Mouse (Mus musculus): Measurements from ENCODE around the gene Smarcd3. TPM values are rescaled to one million over a fixed set of nuclear protein-coding genes. Genes with fewer than 3 reads are reported as not detected.

Gene Smarcd3
- total and polyA plus RNA-seq, 3 experiments: 0.22 TPM; not detected in 2

GRCm38 (mm10) chr5:24651768-24652752 is 27.8 kb upstream of the Smarcd3 start:
- Histone ChIP-seq H3K36me3 (replicated peaks) (no peaks in the 10 kb centered on the region), H3K27me3 (ENCODE audit: insufficient read depth, low read length) (peaks cover 23% of the 10 kb centered on the region), H3K9me3 (replicated peaks) (no peaks in the 10 kb centered on the region), H3K4me1 (ENCODE audit: insufficient read depth, low read depth, low read length) (no peaks in the 10 kb centered on the region), H3K4me3 (ENCODE audit: low read depth, low read length) (no peak overlapping the region)
- TF ChIP-seq GATA1 (IDR thresholded peaks at IDR 0.05; ENCODE audit: borderline replicate concordance, low read length) (no peak), TAL1 (conservative IDR thresholded peaks at IDR 0.05; ENCODE audit: low read depth, low read length) (no peak), CTCF (IDR thresholded peaks at IDR 0.05; ENCODE audit: low read depth, low read length) (peak; percentile 66), POLR2AphosphoS5 (IDR thresholded peaks at IDR 0.05; ENCODE audit: insufficient replicate concordance, low read depth, low read length) (no peak), GATA2 (IDR thresholded peaks at IDR 0.05; ENCODE audit: borderline replicate concordance, low read depth, low read length) (no peak)
- DNase-seq (ENCODE audit: low spot score): peak; percentile 32
- ATAC-seq (ENCODE audit: extremely low read depth, insufficient number of reproducible peaks, low FRiP score, poor library complexity, severe bottlenecking): no peak

- no peaks in the 10 kb centered on the region for H3K4me1 ChIP-seq (ENCODE audit: insufficient read depth, low read depth, low read length)
- H3K4me3 ChIP-seq (ENCODE audit: low read depth, low read length): no peak overlapping the region
- DNase-seq (ENCODE audit: low spot score) (no peak), ATAC-seq (ENCODE audit: extremely low read depth, insufficient number of reproducible peaks, low FRiP score, poor library complexity, severe bottlenecking) (no peak)
- H3K9me3 ChIP-seq (replicated peaks): no peaks in the 10 kb centered on the region
- TF ChIP-seq POLR2AphosphoS5 (IDR thresholded peaks at IDR 0.05; ENCODE audit: insufficient replicate concordance, low read depth, low read length) (no peak), TAL1 (conservative IDR thresholded peaks at IDR 0.05; ENCODE audit: low read depth, low read length) (no peak), GATA1 (IDR thresholded peaks at IDR 0.05; ENCODE audit: borderline replicate concordance, low read length) (no peak), GATA2 (IDR thresholded peaks at IDR 0.05; ENCODE audit: borderline replicate concordance, low read depth, low read length) (no peak), CTCF (IDR thresholded peaks at IDR 0.05; ENCODE audit: low read depth, low read length) (no peak)
- H3K27me3 ChIP-seq (ENCODE audit: insufficient read depth, low read length): peaks cover 23% of the 10 kb centered on the region
- no peaks in the 10 kb centered on the region for H3K36me3 ChIP-seq (replicated peaks)
Measured at GRCm38 (mm10) chr5:24651356-24651755, 27.1 kb upstream of the Smarcd3 start.

GRCm38 (mm10) chr5:24649701-24650100 is 25.5 kb upstream of the Smarcd3 start:
- H3K36me3 ChIP-seq (replicated peaks): no peaks in the 10 kb centered on the region
- DNase-seq (ENCODE audit: low spot score) (no peak), ATAC-seq (ENCODE audit: extremely low read depth, insufficient number of reproducible peaks, low FRiP score, poor library complexity, severe bottlenecking) (no peak)
- no peak overlapping the region for H3K4me3 ChIP-seq (ENCODE audit: low read depth, low read length)
- H3K9me3 ChIP-seq (replicated peaks): no peaks in the 10 kb centered on the region
- H3K27me3 ChIP-seq (ENCODE audit: insufficient read depth, low read length): peaks cover 16% of the 10 kb centered on the region
- H3K4me1 ChIP-seq (ENCODE audit: insufficient read depth, low read depth, low read length): no peaks in the 10 kb centered on the region
- TF ChIP-seq GATA1 (IDR thresholded peaks at IDR 0.05; ENCODE audit: borderline replicate concordance, low read length) (no peak), POLR2AphosphoS5 (IDR thresholded peaks at IDR 0.05; ENCODE audit: insufficient replicate concordance, low read depth, low read length) (no peak), TAL1 (conservative IDR thresholded peaks at IDR 0.05; ENCODE audit: low read depth, low read length) (no peak)

- TF ChIP-seq POLR2AphosphoS5 (IDR thresholded peaks at IDR 0.05; ENCODE audit: insufficient replicate concordance, low read depth, low read length) (no peak), TAL1 (conservative IDR thresholded peaks at IDR 0.05; ENCODE audit: low read depth, low read length) (no peak), GATA1 (IDR thresholded peaks at IDR 0.05; ENCODE audit: borderline replicate concordance, low read length) (no peak), GATA2 (IDR thresholded peaks at IDR 0.05; ENCODE audit: borderline replicate concordance, low read depth, low read length) (no peak), CTCF (IDR thresholded peaks at IDR 0.05; ENCODE audit: low read depth, low read length) (no peak)
- Histone ChIP-seq H3K36me3 (replicated peaks) (no peaks in the 10 kb centered on the region), H3K4me1 (ENCODE audit: insufficient read depth, low read depth, low read length) (no peaks in the 10 kb centered on the region), H3K4me3 (ENCODE audit: low read depth, low read length) (no peak overlapping the region), H3K9me3 (replicated peaks) (no peaks in the 10 kb centered on the region), H3K27me3 (ENCODE audit: insufficient read depth, low read length) (peaks cover 11% of the 10 kb centered on the region)
- no peak for DNase-seq (ENCODE audit: low spot score)
- no peak for ATAC-seq (ENCODE audit: extremely low read depth, insufficient number of reproducible peaks, low FRiP score, poor library complexity, severe bottlenecking)
Measured at GRCm38 (mm10) chr5:24649231-24649630, 25.0 kb upstream of the Smarcd3 start.

GRCm38 (mm10) chr5:24645454-24645853 is 21.2 kb upstream of the Smarcd3 start:
- peaks cover 5% of the 10 kb centered on the region for H3K27me3 ChIP-seq (ENCODE audit: insufficient read depth, low read length)
- no peak for TF ChIP-seq GATA2 (IDR thresholded peaks at IDR 0.05; ENCODE audit: borderline replicate concordance, low read depth, low read length)
- TF ChIP-seq TAL1 (conservative IDR thresholded peaks at IDR 0.05; ENCODE audit: low read depth, low read length): no peak
- DNase-seq (ENCODE audit: low spot score) (no peak), ATAC-seq (ENCODE audit: extremely low read depth, insufficient number of reproducible peaks, low FRiP score, poor library complexity, severe bottlenecking) (no peak)
- H3K4me1 ChIP-seq (ENCODE audit: insufficient read depth, low read depth, low read length): no peaks in the 10 kb centered on the region
- no peaks in the 10 kb centered on the region for H3K36me3 ChIP-seq (replicated peaks)
- H3K4me3 ChIP-seq (ENCODE audit: low read depth, low read length): no peak overlapping the region
- no peaks in the 10 kb centered on the region for H3K9me3 ChIP-seq (replicated peaks)

GRCm38 (mm10) chr5:24639081-24639480 is 14.9 kb upstream of the Smarcd3 start:
- Histone ChIP-seq H3K4me3 (ENCODE audit: low read depth, low read length) (no peak overlapping the region), H3K4me1 (ENCODE audit: insufficient read depth, low read depth, low read length) (no peaks in the 10 kb centered on the region), H3K27me3 (ENCODE audit: insufficient read depth, low read length) (peaks cover 15% of the 10 kb centered on the region), H3K36me3 (replicated peaks) (no peaks in the 10 kb centered on the region), H3K9me3 (replicated peaks) (no peaks in the 10 kb centered on the region)
- ATAC-seq (ENCODE audit: extremely low read depth, insufficient number of reproducible peaks, low FRiP score, poor library complexity, severe bottlenecking): no peak
- TF ChIP-seq TAL1 (conservative IDR thresholded peaks at IDR 0.05; ENCODE audit: low read depth, low read length) (no peak), GATA2 (IDR thresholded peaks at IDR 0.05; ENCODE audit: borderline replicate concordance, low read depth, low read length) (no peak), POLR2AphosphoS5 (IDR thresholded peaks at IDR 0.05; ENCODE audit: insufficient replicate concordance, low read depth, low read length) (no peak), CTCF (IDR thresholded peaks at IDR 0.05; ENCODE audit: low read depth, low read length) (no peak), GATA1 (IDR thresholded peaks at IDR 0.05; ENCODE audit: borderline replicate concordance, low read length) (no peak)
- no peak for DNase-seq (ENCODE audit: low spot score)
